In genomic region chr11:90570646-90571259, GRCm38 (mm10) we compare ENCODE assay signal across 24 mouse cellular contexts.
DNase-seq lines count a peak whose midpoint lies in the region; ATAC-seq and TF ChIP-seq lines count a peak whose summit lies in the region.
"Had no signal": no experiment of that assay in that cellular context is flagged by ENCODE, and none has a peak within 500 bp of the region (broad histone marks: within the 10 kb centered on the region; RNA-seq: fewer than 3 reads in every experiment).

No protein-coding gene starts in this region.

- no peaks in the 10 kb centered on the region for H3K27me3 ChIP-seq in heart, embryonic 14.5 days (ENCODE audit: control insufficient read depth, insufficient read depth, low read length)
- H3K27me3 ChIP-seq in Patski: no peaks in the 10 kb centered on the region
- H3K27me3 ChIP-seq: kidney, embryonic 15.5 days; limb, embryonic 13.5 days; lung, embryonic 15.5 days; midbrain, embryonic 12.5 days; neural tube, embryonic 12.5 days had no signal

- ATAC-seq in heart, embryonic 14.5 days (ENCODE audit: insufficient number of reproducible peaks, insufficient read depth, low FRiP score, low read depth): peak; percentile 61; the same call in 1 of the 2 replicates
- ATAC-seq in Patski: peak; percentile 73
- ATAC-seq in erythroid progenitor cell, adult 5-6 weeks (replicated peaks; ENCODE audit: low FRiP score, poor library complexity, severe bottlenecking): no peak
- ATAC-seq: forebrain, embryonic 14.5 days had no signal

- peaks cover 0 to 5% of the 10 kb centered on the region in 2 experiments; a peak in 1 of 4 replicates for H3K4me1 ChIP-seq in heart, embryonic 14.5 days (ENCODE audit: control insufficient read depth in 2 of 2, insufficient read depth in 2 of 2, low read length in 2 of 2)
- H3K4me1 ChIP-seq: kidney, embryonic 15.5 days; limb, embryonic 13.5 days; lung, embryonic 15.5 days; midbrain, embryonic 12.5 days; neural tube, embryonic 12.5 days had no signal

- no peak for TF ChIP-seq CTCF in Patski (IDR thresholded peaks at IDR 0.05)

- no peak overlapping the region; a peak in 1 of 4 replicates for H3K27ac ChIP-seq in heart, embryonic 14.5 days (replicated peaks in 1 of 2; ENCODE audit: control insufficient read depth in 1 of 2, insufficient read depth in 1 of 2, low read depth in 2 of 2, low read length in 2 of 2)
- H3K27ac ChIP-seq: hindbrain, embryonic 14.5 days; kidney, embryonic 15.5 days; limb, embryonic 13.5 days; lung, embryonic 15.5 days; midbrain, embryonic 12.5 days; neural tube, embryonic 12.5 days had no signal

- H3K9ac ChIP-seq in heart, embryonic 14.5 days (ENCODE audit: low read length): no peak overlapping the region
- H3K9ac ChIP-seq: hindbrain, embryonic 14.5 days; kidney, embryonic 15.5 days; limb, embryonic 13.5 days; lung, embryonic 15.5 days; midbrain, embryonic 12.5 days; neural tube, embryonic 12.5 days had no signal

- POLR2A ChIA-PET in Patski (lab: Charles Lee): no interaction called here

- intact Hi-C loops in heart, postnatal 36 days (cut with DNase I): no loop called here

- 36% methylated on average over 2 of the region's 2 CpGs for WGBS in heart, embryonic 14.5 days

- DNase-seq in heart, postnatal 36 days: no peak
- peak; percentile 9 for DNase-seq in 3134 (ENCODE audit: extremely low read depth, insufficient read length, low spot score)
- peak; percentile 60 for DNase-seq in 3T3-L1 (ENCODE audit: low read depth, low spot score)
- DNase-seq in Patski (ENCODE audit: low read depth, low spot score): peak; percentile 15
- DNase-seq in adrenal gland, adult 18-20 months (ENCODE audit: low spot score in 2 of 2): no peak
- no peak for DNase-seq in lung, postnatal 14 days
- DNase-seq: adrenal gland, postnatal 14 days; cerebellum, adult 11-12 months; gastrocnemius, postnatal 14 days; kidney, adult 18-20 months; kidney, postnatal 25 days; lung, postnatal 36 days; right cerebral cortex, postnatal 4 days had no signal

- no peak overlapping the region for H3K4me3 ChIP-seq in heart, embryonic 14.5 days (ENCODE audit: control insufficient read depth in 1 of 2, insufficient read depth in 1 of 2, low read depth in 1 of 2, low read length in 2 of 2)
- H3K4me3 ChIP-seq: kidney, embryonic 15.5 days; limb, embryonic 13.5 days; lung, embryonic 15.5 days; midbrain, embryonic 12.5 days; myocyte; neural tube, embryonic 12.5 days had no signal

- CTCF ChIA-PET in Patski (lab: Charles Lee): interaction anchor here (1.5 kb wide), 1 partner anchor 45 kb away, joined by 4 read pairs; no protein-coding TSS in a partner anchor

- no peak overlapping the region for H3K4me2 ChIP-seq in heart, embryonic 14.5 days (ENCODE audit: low read length)
- H3K4me2 ChIP-seq: hindbrain, embryonic 14.5 days; kidney, embryonic 15.5 days; limb, embryonic 13.5 days; liver, embryonic 11.5 days; lung, embryonic 15.5 days; midbrain, embryonic 12.5 days; neural tube, embryonic 12.5 days had no signal

- no peaks in the 10 kb centered on the region for H3K9me3 ChIP-seq in heart, embryonic 14.5 days (ENCODE audit: control insufficient read depth, low read length)
- H3K9me3 ChIP-seq: kidney, embryonic 15.5 days; limb, embryonic 13.5 days; lung, embryonic 15.5 days; midbrain, embryonic 12.5 days; neural tube, embryonic 12.5 days had no signal

- in situ Hi-C loops in Patski (cut with MboI; ENCODE audit: low pct_unique_long_range_greater_than_20kb): no loop called here

- H3K36me3 ChIP-seq in heart, embryonic 14.5 days (ENCODE audit: control insufficient read depth, insufficient read depth, low read length): peaks cover 15% of the 10 kb centered on the region

Comparison
In these comparisons a context has a peak if more than half of its experiments do, and no peak if none do; other contexts are left out.
1. DNase-seq: peak in 3134 (single experiment), 3T3-L1 (single experiment) and Patski (single experiment); none in heart, postnatal 36 days (0 of 2), adrenal gland, adult 18-20 months (0 of 2) and lung, postnatal 14 days (single experiment).